Mouse (Mus musculus): Measurements from ENCODE around the gene Ccnf.

Ccnf gene

DNA sequence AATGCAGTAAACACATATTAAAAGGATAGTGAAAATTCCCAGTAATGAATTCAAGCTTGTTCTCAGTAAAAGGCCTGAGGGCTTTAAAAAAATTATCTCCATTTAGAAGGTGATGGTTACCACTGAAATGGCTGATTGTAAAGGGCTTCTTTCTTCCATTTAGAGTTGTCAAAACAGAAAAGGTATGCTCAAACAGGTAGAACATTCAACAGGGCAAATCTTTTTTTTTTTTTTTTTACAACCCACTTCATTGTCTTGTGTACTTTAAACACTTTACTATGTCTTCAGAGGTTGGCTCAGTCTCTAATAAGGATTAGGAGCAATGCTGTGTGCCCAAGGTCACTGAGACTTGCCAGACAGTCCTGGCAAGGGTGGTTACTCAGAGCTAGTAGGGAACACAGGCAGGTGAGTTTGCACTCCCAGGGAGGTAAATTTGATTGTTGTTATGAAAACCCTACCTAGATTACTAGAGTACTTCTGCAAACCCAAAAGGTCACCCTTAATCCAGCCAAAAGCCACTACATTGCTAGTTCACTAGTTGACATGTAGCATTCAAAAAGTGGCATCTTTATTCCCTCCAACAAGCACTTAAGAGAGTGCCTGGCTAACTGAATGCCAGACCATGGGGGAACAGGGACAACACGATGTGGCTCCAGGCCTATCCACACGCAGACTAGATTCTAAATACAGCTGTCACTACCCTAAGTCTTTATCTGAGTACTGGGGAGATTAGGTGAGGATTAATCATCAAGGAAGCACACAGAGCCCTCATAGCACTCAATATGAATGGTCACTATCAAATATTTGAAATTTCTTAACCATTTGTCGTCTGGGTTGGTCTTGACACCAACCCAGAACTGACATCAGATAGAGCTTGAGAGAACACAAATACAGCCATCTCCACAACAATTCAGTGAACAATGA lies 47.4 kb downstream of the Ccnf start:
- no peak for DNase-seq (ENCODE audit: low read depth in 2 of 2, low spot score in 2 of 2)

DNA sequence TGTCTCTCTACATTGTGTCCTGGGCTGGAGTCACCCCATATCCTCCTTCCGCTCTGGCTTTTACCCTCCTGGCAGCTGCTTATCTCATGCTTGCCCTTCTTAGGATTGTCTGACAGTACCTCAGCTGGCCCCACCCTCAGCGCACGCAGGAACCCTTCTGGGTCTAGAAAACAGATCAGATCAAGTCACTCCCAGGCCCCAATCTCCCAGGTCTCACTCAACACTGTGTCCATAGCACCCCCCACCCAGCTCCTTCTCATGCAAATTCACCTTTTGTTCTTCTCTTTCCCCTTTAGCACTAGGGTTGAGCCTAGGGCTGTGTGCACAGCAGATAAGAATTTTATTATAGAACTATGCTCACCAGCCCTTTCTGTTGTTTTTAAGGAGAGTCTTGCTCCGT lies 48.2 kb downstream of the Ccnf start:
- DNase-seq (ENCODE audit: low read depth in 2 of 2, low spot score in 2 of 2), result no peak

DNA sequence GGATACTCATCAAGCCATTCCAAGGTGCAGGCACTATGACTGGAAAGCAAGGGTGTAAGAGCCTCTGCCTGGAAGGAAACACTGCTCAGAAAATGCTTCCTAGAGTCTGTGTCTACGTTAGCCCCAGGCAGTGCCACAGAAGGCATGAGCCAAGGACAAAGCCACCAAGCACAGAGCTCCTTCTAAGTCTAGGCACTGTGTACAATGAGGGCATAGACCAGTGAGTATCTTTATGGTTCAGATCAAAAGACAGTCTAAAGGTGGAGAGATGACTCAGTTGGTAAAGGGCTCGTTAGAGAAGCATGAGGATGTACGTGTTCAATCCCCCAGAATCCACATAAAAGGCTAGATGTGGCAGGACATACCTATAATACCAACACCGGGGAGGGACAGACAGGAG lies 50.2 kb downstream of the Ccnf start:
- no peak for DNase-seq (ENCODE audit: low read depth in 2 of 2, low spot score in 2 of 2)

DNA sequence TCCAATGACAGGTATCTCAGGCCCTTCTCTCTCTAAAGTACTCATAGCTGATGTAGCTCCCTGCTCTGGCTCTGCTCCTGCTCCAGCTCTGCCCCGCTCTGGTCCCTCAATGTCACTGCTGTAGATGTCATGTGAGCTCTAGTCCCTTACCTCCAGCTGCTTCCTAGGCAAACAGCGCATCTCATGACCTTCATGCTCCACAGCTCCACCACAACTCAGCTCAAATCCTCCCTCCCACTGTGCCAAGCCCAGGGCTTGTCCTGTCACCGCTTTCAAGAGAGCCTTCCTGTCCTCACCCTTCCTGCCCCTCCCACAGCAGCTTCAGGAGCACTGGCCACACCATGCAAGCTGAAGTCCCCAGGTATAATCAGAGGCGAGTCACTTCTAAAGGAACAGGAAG lies 51.5 kb downstream of the Ccnf start:
- no peak for DNase-seq (ENCODE audit: low read depth in 2 of 2, low spot score in 2 of 2)

DNA sequence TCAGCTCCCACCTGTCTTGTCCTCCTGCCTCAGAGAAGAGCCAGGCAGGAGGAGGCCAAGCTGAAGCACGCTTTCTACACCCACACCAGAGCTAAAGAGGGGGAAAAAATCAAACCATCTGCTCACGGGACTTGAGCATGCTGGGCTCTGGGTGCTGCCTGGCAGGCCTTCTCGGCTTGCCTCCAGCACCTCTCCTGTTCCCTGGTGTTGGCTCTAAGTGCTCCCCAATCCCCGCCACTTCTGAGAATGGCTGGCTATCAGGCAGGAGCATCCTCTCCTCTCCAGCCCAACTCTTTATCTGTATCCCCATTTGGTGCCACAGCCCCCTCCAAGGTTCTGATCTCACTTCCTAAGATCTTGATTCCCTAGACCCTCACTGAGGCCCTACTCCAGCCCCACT lies 52.0 kb downstream of the Ccnf start:
- no peak for DNase-seq (ENCODE audit: low read depth in 2 of 2, low spot score in 2 of 2)

DNA sequence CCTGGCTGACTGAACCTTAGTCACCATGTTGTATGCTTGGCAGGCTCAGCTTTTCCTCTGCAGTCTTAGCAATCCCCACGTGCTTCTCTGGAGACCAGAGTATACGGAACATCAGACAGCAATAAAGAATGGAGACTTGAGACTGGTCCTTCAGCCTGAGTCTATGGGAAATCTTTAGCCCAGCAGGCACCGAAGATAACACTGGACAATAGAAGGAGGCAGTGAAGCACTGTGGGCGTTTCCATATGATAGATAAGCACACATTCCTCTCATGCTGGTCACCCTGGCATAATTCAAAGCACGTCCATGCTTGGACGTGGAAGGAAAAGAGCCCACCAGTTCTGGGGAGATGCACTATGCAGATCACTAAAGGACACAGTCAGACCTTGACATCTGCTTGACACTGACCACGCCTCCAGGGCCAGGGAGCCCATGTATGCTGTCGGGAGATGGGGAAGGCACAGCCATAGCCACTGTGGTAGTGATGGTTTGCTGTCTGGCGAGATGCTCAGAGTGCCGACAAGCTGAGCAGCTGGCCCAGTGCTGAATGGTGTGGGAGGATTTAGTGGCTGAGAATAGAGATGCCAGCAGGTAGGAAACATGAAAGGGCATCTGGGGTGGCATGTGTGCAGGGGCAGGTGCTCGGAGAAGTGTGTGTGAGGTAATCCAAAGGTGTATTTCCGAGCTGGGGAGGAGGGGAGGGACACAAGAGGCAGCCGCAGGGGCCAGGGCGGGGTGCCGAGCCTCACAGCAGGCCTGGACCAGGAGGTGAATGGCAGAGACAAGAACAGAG lies 54.1 kb downstream of the Ccnf start:
- DNase-seq (ENCODE audit: low read depth in 2 of 2, low spot score in 2 of 2), result no peak

DNA sequence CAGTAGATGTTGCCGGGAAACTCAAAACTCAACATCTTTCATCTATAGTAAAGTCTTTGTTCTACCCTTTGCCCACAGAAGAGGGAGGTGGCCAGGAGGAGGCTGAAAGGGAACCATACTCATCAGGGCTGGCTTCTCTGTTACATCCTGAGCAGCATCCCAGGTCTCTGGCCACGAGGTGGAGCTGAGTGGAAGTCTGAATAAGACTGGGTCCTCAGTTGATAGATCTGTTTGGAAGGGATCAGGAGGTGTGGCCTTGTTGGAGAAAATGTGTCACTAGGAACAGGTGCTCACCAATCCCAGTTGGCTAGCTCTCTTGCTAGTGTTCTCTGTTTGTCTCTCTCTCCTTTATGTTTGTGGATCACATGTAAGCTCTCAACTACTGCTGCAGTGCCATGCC lies 55.9 kb downstream of the Ccnf start:
- no peak for DNase-seq (ENCODE audit: low read depth in 2 of 2, low spot score in 2 of 2)

DNA sequence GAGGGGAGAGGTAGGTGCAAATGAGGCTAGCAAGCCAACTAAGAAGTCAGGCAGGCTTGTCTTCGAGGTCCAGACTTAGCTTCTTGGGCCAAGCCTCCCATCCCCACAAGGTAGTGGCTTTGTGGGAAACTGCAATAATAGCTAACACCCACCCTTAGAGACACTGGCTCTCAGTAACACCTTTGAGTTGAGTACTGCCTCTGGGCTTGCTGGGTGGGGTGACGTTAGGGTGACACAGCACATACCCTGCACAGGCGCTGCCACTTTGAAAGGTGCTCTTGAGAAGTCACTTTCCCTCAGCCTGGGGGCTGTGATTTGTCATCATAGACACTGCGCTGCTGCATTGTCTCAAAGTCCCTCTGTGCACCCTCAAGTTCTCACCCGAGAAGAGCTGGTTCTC lies 57.5 kb downstream of the Ccnf start:
- DNase-seq (ENCODE audit: low read depth in 2 of 2, low spot score in 2 of 2), result no peak

DNA sequence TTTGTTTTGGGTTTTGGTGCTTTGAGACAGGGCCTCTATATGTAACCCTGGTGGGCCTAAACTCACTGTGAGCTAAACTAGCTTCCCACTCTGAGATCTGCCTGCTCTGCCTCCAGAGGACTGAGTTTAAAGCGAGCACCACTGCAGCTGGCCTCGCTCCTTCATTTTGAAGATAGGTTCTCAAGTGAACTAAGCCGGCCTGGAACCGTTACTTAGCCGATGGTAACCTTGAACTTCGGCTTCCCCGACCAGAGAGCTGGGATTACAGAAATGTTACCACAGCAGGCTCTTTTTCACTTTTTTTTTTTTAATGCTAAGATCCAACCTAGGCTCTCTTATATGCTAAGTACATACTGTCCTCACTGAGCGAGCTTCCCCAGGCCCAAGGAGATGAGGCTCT lies 58.0 kb downstream of the Ccnf start:
- DNase-seq (ENCODE audit: low read depth in 2 of 2, low spot score in 2 of 2), result no peak

DNA sequence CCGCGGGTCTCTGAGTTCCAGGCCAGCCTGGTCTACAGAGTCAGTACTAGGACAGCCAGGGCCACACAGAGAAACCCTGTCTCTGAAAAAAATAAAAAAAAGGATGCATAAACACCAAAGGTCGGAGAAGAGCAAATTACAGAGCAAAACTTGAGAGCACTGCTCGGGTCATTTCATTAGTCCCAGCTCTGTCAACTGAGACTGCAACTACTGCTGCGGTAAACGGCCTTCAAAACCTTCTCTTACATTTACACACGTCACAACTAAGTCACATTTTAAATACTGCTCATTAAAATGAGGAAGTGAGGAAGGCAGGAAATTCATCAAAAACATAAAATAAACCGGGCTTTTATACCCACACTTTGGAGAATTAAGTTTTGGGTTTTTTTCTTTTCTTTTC lies 58.4 kb downstream of the Ccnf start:
- DNase-seq (ENCODE audit: low read depth in 2 of 2, low spot score in 2 of 2), result no peak

DNA sequence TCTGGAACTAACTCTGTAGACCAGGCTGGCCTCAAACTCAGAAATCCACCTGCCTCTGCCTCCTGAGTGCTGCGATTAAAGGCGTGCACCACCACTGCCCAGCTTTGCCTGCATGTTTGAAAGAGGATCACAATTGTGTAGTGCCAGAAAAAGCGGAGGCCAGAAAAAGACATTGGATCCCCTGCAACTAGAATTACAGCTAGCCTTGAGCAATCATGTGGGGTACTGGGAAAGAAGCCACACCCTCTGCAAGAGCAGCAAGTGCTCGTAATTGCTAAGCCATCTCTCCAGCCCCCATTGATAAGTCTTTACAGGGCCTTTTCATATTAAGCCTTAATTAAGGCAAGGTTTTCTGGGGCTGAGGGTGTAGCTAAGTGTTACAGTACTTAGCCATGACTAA lies 59.8 kb downstream of the Ccnf start:
- DNase-seq (ENCODE audit: low read depth in 2 of 2, low spot score in 2 of 2), result no peak

DNA sequence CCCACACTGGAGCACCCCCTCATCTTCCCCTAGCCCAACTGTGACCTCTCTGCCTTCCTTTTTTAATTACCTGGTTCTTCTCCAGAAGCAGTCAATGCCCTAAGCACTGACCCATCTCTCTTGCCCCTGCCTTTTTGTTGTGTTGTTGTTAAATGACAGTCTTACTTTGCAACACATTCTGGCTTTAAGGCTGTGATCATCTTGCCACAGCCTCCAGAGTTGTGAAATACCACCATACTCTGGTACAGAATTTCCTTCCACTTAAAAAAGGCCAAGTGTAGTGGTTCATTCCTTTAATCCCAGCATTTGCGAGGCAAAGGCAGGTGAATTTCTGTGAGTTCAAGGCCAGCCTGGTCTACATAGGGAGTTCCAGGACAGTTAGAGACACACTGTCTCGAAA lies 60.4 kb downstream of the Ccnf start:
- no peak for DNase-seq (ENCODE audit: low read depth in 2 of 2, low spot score in 2 of 2)

DNA sequence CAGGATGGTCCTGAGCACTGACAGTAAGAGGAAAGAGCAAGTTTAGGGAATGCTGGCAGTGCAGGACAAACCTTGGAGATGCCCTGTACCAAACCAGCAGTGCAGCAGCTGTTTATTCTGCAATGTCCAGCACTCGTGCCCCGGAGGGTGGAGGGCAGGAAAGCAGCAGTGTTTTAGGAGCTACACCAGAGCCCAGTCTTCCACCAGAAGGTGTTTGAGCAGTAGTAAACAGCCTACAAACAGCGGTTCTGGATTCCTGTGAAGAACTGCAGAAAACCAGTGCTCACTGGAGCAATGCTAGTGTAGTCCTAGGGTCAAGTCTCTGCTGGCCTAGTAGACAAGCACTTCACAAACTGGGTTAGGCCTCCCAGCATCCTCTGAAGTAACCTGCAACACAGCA lies 77.0 kb downstream of the Ccnf start:
- no peak for DNase-seq (ENCODE audit: low read depth in 2 of 2, low spot score in 2 of 2)

DNA sequence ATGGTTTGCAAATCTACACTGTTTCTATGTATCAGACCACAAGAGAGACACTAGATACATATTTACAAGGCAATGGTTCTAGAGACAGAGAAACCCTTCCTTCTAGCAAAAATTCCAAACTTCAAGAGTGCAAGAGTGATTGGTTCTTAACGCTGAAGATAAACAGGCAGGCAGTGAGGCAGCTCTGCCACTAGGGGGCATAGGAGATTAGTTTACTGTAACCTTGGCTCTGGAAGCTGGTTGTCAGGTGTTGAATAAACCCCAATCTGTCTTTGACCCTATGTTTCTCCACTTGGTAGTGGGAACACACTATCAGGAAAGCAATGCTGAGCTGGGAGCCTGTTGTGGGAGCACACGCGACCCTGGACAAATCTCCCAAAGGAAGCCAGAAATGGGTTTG lies 77.9 kb downstream of the Ccnf start:
- peak; percentile 61 to 81 for DNase-seq (ENCODE audit: low read depth in 2 of 2, low spot score in 2 of 2)

Measured in CD8-positive naive resting alpha-beta T cell, adult 2 months (primary cell).